In the genomic region with DNA sequence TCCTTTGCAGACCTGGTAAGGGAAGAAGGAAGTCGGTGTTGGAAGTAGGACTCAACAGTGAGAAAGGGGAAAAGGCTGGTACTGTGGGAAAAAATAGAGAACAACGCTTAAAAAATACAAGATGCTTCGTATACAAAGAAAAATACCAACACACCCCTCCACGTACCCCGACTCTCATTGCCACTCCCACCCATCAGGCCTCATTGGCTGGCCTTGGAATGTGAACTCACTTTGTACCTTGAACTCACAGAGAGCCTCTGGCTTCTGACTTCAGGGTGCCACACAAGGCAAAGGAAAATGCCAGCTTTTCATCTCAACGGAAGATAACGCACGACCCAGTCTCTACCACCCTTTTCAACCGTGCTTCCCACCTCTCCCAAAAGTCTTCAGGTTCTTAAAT, we compare ENCODE assay signal across 8 mouse cellular contexts. TPM values are rescaled to one million over a fixed set of nuclear protein-coding genes. Genes with fewer than 3 reads are reported as not detected.
A peak's percentile ranks its signal among the peaks of the same experiment; 100 is the strongest.
DNase-seq lines count a peak whose midpoint lies in the region; ATAC-seq and TF ChIP-seq lines count a peak whose summit lies in the region.

No protein-coding gene starts in this region.

- intact Hi-C loops in gastrocnemius, adult 2 months (cut with DNase I), result no loop called here

- peak overlapping the region; percentile 92 for H3K27ac ChIP-seq in gastrocnemius, adult 2 months
- H3K27ac ChIP-seq in limb, embryonic 13.5 days, result no peak overlapping the region
- H3K27ac ChIP-seq in stomach, postnatal 0 days (replicated peaks), result no peak overlapping the region

- H3K27me3 ChIP-seq in limb, embryonic 13.5 days, result no peaks in the 10 kb centered on the region
- no peaks in the 10 kb centered on the region for H3K27me3 ChIP-seq in stomach, postnatal 0 days (ENCODE audit: control insufficient read depth, insufficient read depth, low read length)

- H3K4me2 ChIP-seq in limb, embryonic 13.5 days (replicated peaks), result peak overlapping the region; percentile 88
- H3K4me2 ChIP-seq in stomach, postnatal 0 days (replicated peaks; ENCODE audit: low read depth), result peak overlapping the region; percentile 89

- no peak for TF ChIP-seq CTCF in gastrocnemius, adult 2 months (IDR thresholded peaks at IDR 0.05)
- TF ChIP-seq CTCF in stomach, postnatal 0 days (IDR thresholded peaks at IDR 0.05; ENCODE audit: low read depth), result no peak

- peak overlapping the region; percentile 75 for H3K4me3 ChIP-seq in gastrocnemius, adult 2 months
- H3K4me3 ChIP-seq in limb, embryonic 13.5 days, result peak overlapping the region; percentile 68
- peak overlapping the region; percentile 65 for H3K4me3 ChIP-seq in stomach, postnatal 0 days (ENCODE audit: low read depth, low read length)

- no peaks in the 10 kb centered on the region for H3K9me3 ChIP-seq in limb, embryonic 13.5 days
- no peaks in the 10 kb centered on the region for H3K9me3 ChIP-seq in stomach, postnatal 0 days (ENCODE audit: control insufficient read depth, low read length)

- peaks cover 44% of the 10 kb centered on the region for H3K4me1 ChIP-seq in limb, embryonic 13.5 days
- 0 out of 2 replicates have a peak, but pooled peaks cover 2% of the 10 kb centered on the region for H3K4me1 ChIP-seq in stomach, postnatal 0 days (replicated peaks; ENCODE audit: control insufficient read depth, insufficient read depth)

- DNase-seq in gastrocnemius, adult 2 months, result no peak
- DNase-seq in gastrocnemius, postnatal 25 days, result no peak
- peak; percentile 33 for DNase-seq in thymus, postnatal 4 days
- no peak for DNase-seq in thymus, adult 18-20 months
- DNase-seq in stomach, postnatal 0 days (ENCODE audit: low spot score), result no peak
- no peak for DNase-seq in T-cell, adult 2 months (ENCODE audit: low spot score)
- DNase-seq in frontal cortex, adult 2 months (ENCODE audit: extremely low spot score in 1 of 2, low spot score in 1 of 2), result no peak

- TF ChIP-seq EP300 in stomach, postnatal 0 days (optimal IDR thresholded peaks at IDR 0.05), result no peak

- ATAC-seq in limb, embryonic 13.5 days (ENCODE audit: low FRiP score, low read depth), result peak; percentile 21; the same call in 1 of the 2 replicates
- 0 out of 2 replicates have a peak, but pooled peaks have one; percentile 28 for ATAC-seq in stomach, postnatal 0 days (ENCODE audit: low FRiP score, low TSS enrichment)

- WGBS in limb, embryonic 13.5 days, result 27% methylated on average over 9 of the region's 9 CpGs
- WGBS in stomach, postnatal 0 days, result 21% methylated on average over 9 of the region's 9 CpGs

- H3K9ac ChIP-seq in limb, embryonic 13.5 days, result no peak overlapping the region; the same call in 1 of the 2 replicates
- no peak overlapping the region for H3K9ac ChIP-seq in stomach, postnatal 0 days (ENCODE audit: low read length)

- H3K36me3 ChIP-seq in limb, embryonic 13.5 days, result peaks cover 29% of the 10 kb centered on the region
- 0 out of 2 replicates have a peak, but pooled peaks cover 3% of the 10 kb centered on the region for H3K36me3 ChIP-seq in stomach, postnatal 0 days (ENCODE audit: control insufficient read depth, insufficient read depth, low read length)

RNA-seq across cellular contexts. Expression of gene Tjap1, which starts 0.3 kb away (rescaled TPM):
- total RNA-seq in gastrocnemius, adult 2 months (2021), result 10 to 100 TPM; 37.2 to 43.8 TPM
- total RNA-seq in gastrocnemius, postnatal 25 days (2021), result 10 to 100 TPM; 31.7 to 39.1 TPM
- 61.3 and 68.2 TPM in 2 replicates for polyA plus RNA-seq in limb, embryonic 13.5 days (2015; fragmentation: Nextera tagmentation; extraction: Ambion mirVana)
- polyA plus RNA-seq in stomach, postnatal 0 days (2015; fragmentation: Nextera tagmentation; extraction: Ambion mirVana), result 13.5 and 17.7 TPM in 2 replicates
- 44.4 and 51.5 TPM in 2 replicates for polyA plus RNA-seq in frontal cortex, adult 2 months (2012; rRNA removed)

RNA-seq across cellular contexts. Expression of gene Dlk2, which starts 14.1 kb away (rescaled TPM):
- total RNA-seq in gastrocnemius, adult 2 months (2021), result not detected
- total RNA-seq in gastrocnemius, postnatal 25 days (2021), result under 1 TPM in 1 of 2 experiments, not detected in 1; 0.21 TPM
- 8.8 and 11.0 TPM in 2 replicates for polyA plus RNA-seq in limb, embryonic 13.5 days (2015; fragmentation: Nextera tagmentation; extraction: Ambion mirVana)
- 8.9 and 10.8 TPM in 2 replicates for polyA plus RNA-seq in stomach, postnatal 0 days (2015; fragmentation: Nextera tagmentation; extraction: Ambion mirVana)
- polyA plus RNA-seq in frontal cortex, adult 2 months (2012; rRNA removed), result 81.5 and 96.0 TPM in 2 replicates

RNA-seq across cellular contexts. Expression of gene Lrrc73, which starts 29.8 kb away (rescaled TPM):
- under 1 TPM in 1 of 2 experiments, not detected in 1; 0.14 TPM for total RNA-seq in gastrocnemius, adult 2 months (2021)
- total RNA-seq in gastrocnemius, postnatal 25 days (2021), result under 1 TPM; 0.33 to 0.35 TPM
- 0.69 and 1.4 TPM in 2 replicates for polyA plus RNA-seq in limb, embryonic 13.5 days (2015; fragmentation: Nextera tagmentation; extraction: Ambion mirVana)
- 0.73 and 0.79 TPM in 2 replicates for polyA plus RNA-seq in stomach, postnatal 0 days (2015; fragmentation: Nextera tagmentation; extraction: Ambion mirVana)
- polyA plus RNA-seq in frontal cortex, adult 2 months (2012; rRNA removed), result 62.5 and 63.5 TPM in 2 replicates

RNA-seq across cellular contexts. Expression of gene Yipf3, which starts 35.3 kb away (rescaled TPM):
- 10 to 100 TPM; 55.8 to 59.5 TPM for total RNA-seq in gastrocnemius, adult 2 months (2021)
- 10 to 100 TPM; 49.4 to 54.7 TPM for total RNA-seq in gastrocnemius, postnatal 25 days (2021)
- polyA plus RNA-seq in limb, embryonic 13.5 days (2015; fragmentation: Nextera tagmentation; extraction: Ambion mirVana), result 104 and 110 TPM in 2 replicates
- polyA plus RNA-seq in stomach, postnatal 0 days (2015; fragmentation: Nextera tagmentation; extraction: Ambion mirVana), result 119 and 125 TPM in 2 replicates
- polyA plus RNA-seq in frontal cortex, adult 2 months (2012; rRNA removed), result 72.7 and 78.9 TPM in 2 replicates

RNA-seq across cellular contexts. Expression of gene Polr1c, which starts 35.3 kb away (rescaled TPM):
- 10 to 100 TPM; 13.7 to 14.5 TPM for total RNA-seq in gastrocnemius, adult 2 months (2021)
- 10 to 100 TPM; 16.4 to 16.5 TPM for total RNA-seq in gastrocnemius, postnatal 25 days (2021)
- 103 and 105 TPM in 2 replicates for polyA plus RNA-seq in limb, embryonic 13.5 days (2015; fragmentation: Nextera tagmentation; extraction: Ambion mirVana)
- 47.7 and 48.0 TPM in 2 replicates for polyA plus RNA-seq in stomach, postnatal 0 days (2015; fragmentation: Nextera tagmentation; extraction: Ambion mirVana)
- 45.3 and 52.7 TPM in 2 replicates for polyA plus RNA-seq in frontal cortex, adult 2 months (2012; rRNA removed)

Comparison
In these comparisons a context has a peak if more than half of its experiments do, and no peak if none do; other contexts are left out.
1. RNA of gene Lrrc73, which starts 29.8 kb away (polyA plus RNA-seq): 62.5 to 63.5 TPM in frontal cortex, adult 2 months; 0.69 to 1.4 TPM in limb, embryonic 13.5 days and 0.73 to 0.79 TPM in stomach, postnatal 0 days; every median in the first group is over 10 times any median in the second.
2. Peak in every context shown above with its lines, with median percentiles within 50 percentile points of each other: H3K4me3 ChIP-seq.